Mouse (Mus musculus): Measurements from ENCODE around the gene Tmf1.

The Tmf1 gene

GRCm38 (mm10) chr6:97202477-97202876 is 23.6 kb upstream of the Tmf1 start:
- DNase-seq: no peak

- DNase-seq: no peak
Measured at GRCm38 (mm10) chr6:97200437-97200836, 21.5 kb upstream of the Tmf1 start.

GRCm38 (mm10) chr6:97179367-97179828 is 476 bp upstream of the Tmf1 start:
- DNase-seq: no peak

GRCm38 (mm10) chr6:97175716-97176115 is 3.2 kb downstream of the Tmf1 start:
- DNase-seq: no peak

- DNase-seq: no peak
Measured at GRCm38 (mm10) chr6:97150156-97150555, 28.8 kb downstream of the Tmf1 start.

- no peak for DNase-seq
Measured at GRCm38 (mm10) chr6:97149721-97150120, 29.2 kb downstream of the Tmf1 start.

GRCm38 (mm10) chr6:97148383-97149251 is 30.3 kb downstream of the Tmf1 start, which contains the start of gene Eogt:
Gene Eogt (minus strand): TSS chr6:97149182.
- peak; percentile 67 to 80 for DNase-seq

- DNase-seq: peak; percentile 55 to 75
Measured at GRCm38 (mm10) chr6:97147755-97148382, 31.1 kb downstream of the Tmf1 start.

GRCm38 (mm10) chr6:97145156-97145555 is 33.8 kb downstream of the Tmf1 start:
- no peak for DNase-seq

- no peak for DNase-seq
Measured at GRCm38 (mm10) chr6:97144359-97144758, 34.6 kb downstream of the Tmf1 start.

GRCm38 (mm10) chr6:97142611-97143010 is 36.3 kb downstream of the Tmf1 start:
- DNase-seq: no peak

- no peak for DNase-seq
Measured at GRCm38 (mm10) chr6:97141811-97142210, 37.1 kb downstream of the Tmf1 start.

GRCm38 (mm10) chr6:97132707-97133303 is 46.1 kb downstream of the Tmf1 start:
- DNase-seq: no peak

- DNase-seq: no peak
Measured at GRCm38 (mm10) chr6:97131808-97132207, 47.1 kb downstream of the Tmf1 start.

- no peak for DNase-seq
Measured at GRCm38 (mm10) chr6:97130979-97131378, 47.9 kb downstream of the Tmf1 start.

GRCm38 (mm10) chr6:97124336-97125010 is 54.4 kb downstream of the Tmf1 start:
- DNase-seq: no peak

GRCm38 (mm10) chr6:97120922-97121321 is 58.0 kb downstream of the Tmf1 start:
- no peak for DNase-seq

- DNase-seq: no peak
Measured at GRCm38 (mm10) chr6:97118327-97118726, 60.6 kb downstream of the Tmf1 start.

GRCm38 (mm10) chr6:97116896-97117295 is 62.0 kb downstream of the Tmf1 start:
- no peak for DNase-seq

- DNase-seq: no peak
Measured at GRCm38 (mm10) chr6:97114821-97115220, 64.1 kb downstream of the Tmf1 start.

GRCm38 (mm10) chr6:97112177-97112576 is 66.7 kb downstream of the Tmf1 start:
- DNase-seq: peak; percentile 21 to 43

GRCm38 (mm10) chr6:97106777-97107176 is 72.1 kb downstream of the Tmf1 start:
- peak; percentile 66 to 71 for DNase-seq

GRCm38 (mm10) chr6:97106106-97106505 is 72.8 kb downstream of the Tmf1 start:
- no peak for DNase-seq

All from cerebellum, postnatal 14 days (tissue).